In genomic region chr12:32380457-32380856, GRCm38 (mm10) we compare ENCODE assay signal across 10 mouse cellular contexts. TPM values are rescaled to one million over a fixed set of nuclear protein-coding genes. Genes with fewer than 3 reads are reported as not detected.
DNase-seq lines count a peak whose midpoint lies in the region; ATAC-seq and TF ChIP-seq lines count a peak whose summit lies in the region.
"Had no signal": no experiment of that assay in that cellular context is flagged by ENCODE, and none has a peak within 500 bp of the region (broad histone marks: within the 10 kb centered on the region; RNA-seq: fewer than 3 reads in every experiment).

No protein-coding gene starts in this region.

- no peak for ATAC-seq in heart, embryonic 15.5 days (replicated peaks; ENCODE audit: insufficient number of reproducible peaks, insufficient read depth, low FRiP score, low read depth)
- no peak for ATAC-seq in hindbrain, embryonic 11.5 days (ENCODE audit: low FRiP score)

- H3K9me3 ChIP-seq in heart, embryonic 15.5 days (replicated peaks) = no peaks in the 10 kb centered on the region
- H3K9me3 ChIP-seq in hindbrain, embryonic 11.5 days (ENCODE audit: control insufficient read depth, low read length) = no peaks in the 10 kb centered on the region
- H3K9me3 ChIP-seq in midbrain, embryonic 10.5 days (replicated peaks) = no peaks in the 10 kb centered on the region

- H3K4me2 ChIP-seq in heart, embryonic 15.5 days = peak overlapping the region; percentile 77
- H3K4me2 ChIP-seq in hindbrain, embryonic 11.5 days (replicated peaks; ENCODE audit: low read depth, low read length) = peak overlapping the region; percentile 41

- no peaks in the 10 kb centered on the region for H3K36me3 ChIP-seq in heart, embryonic 15.5 days
- H3K36me3 ChIP-seq in hindbrain, embryonic 11.5 days (ENCODE audit: control insufficient read depth, insufficient read depth, low read length) = no peaks in the 10 kb centered on the region
- peaks cover 7% of the 10 kb centered on the region for H3K36me3 ChIP-seq in midbrain, embryonic 10.5 days

- H3K27me3 ChIP-seq in heart, embryonic 15.5 days = no peaks in the 10 kb centered on the region
- H3K27me3 ChIP-seq in hindbrain, embryonic 11.5 days (ENCODE audit: control insufficient read depth, insufficient read depth, low read length) = no peaks in the 10 kb centered on the region
- H3K27me3 ChIP-seq in midbrain, embryonic 10.5 days (ENCODE audit: low read depth, poor library complexity, severe bottlenecking) = no peaks in the 10 kb centered on the region

- no peak overlapping the region for H3K9ac ChIP-seq in heart, embryonic 15.5 days
- no peak overlapping the region for H3K9ac ChIP-seq in hindbrain, embryonic 11.5 days (ENCODE audit: low read depth, low read length)

- no peak overlapping the region for H3K27ac ChIP-seq in heart, embryonic 15.5 days
- no peak overlapping the region for H3K27ac ChIP-seq in bone marrow, adult 2 months (ENCODE audit: control insufficient read depth, insufficient read depth, low read depth, low read length, poor library complexity)
- H3K27ac ChIP-seq in hindbrain, embryonic 11.5 days (ENCODE audit: low read depth, low read length) = no peak overlapping the region
- no peak overlapping the region for H3K27ac ChIP-seq in midbrain, embryonic 10.5 days (replicated peaks)

- no peak for DNase-seq in heart, adult 18-20 months
- DNase-seq in hindbrain, embryonic 11.5 days (ENCODE audit: low spot score) = no peak
- DNase-seq in midbrain, embryonic 10.5 days (ENCODE audit: low spot score) = no peak
- DNase-seq in right cerebral cortex, postnatal 36 days (ENCODE audit: low spot score in 2 of 2) = no peak
- DNase-seq in right cerebral cortex, postnatal 14 days = no peak
- DNase-seq in thymus, postnatal 4 days = no peak
- DNase-seq: cerebellum, adult 11 months; kidney, postnatal 4 days had no signal

- no peak for TF ChIP-seq CTCF in bone marrow, adult 2 months (IDR thresholded peaks at IDR 0.05; ENCODE audit: control insufficient read depth, insufficient read depth, low read length)

- H3K4me3 ChIP-seq in heart, embryonic 15.5 days = peak overlapping the region; percentile 37
- H3K4me3 ChIP-seq in bone marrow, adult 2 months (replicated peaks; ENCODE audit: control insufficient read depth, low read depth, low read length) = peak overlapping the region; percentile 49
- H3K4me3 ChIP-seq in hindbrain, embryonic 11.5 days (ENCODE audit: low read depth, low read length) = no peak overlapping the region; the same call in 1 of the 2 replicates
- H3K4me3 ChIP-seq in midbrain, embryonic 10.5 days = peak overlapping the region; percentile 82

- no peak for TF ChIP-seq POLR2A in bone marrow, adult 2 months (IDR thresholded peaks at IDR 0.05; ENCODE audit: borderline replicate concordance, control insufficient read depth, low read depth, low read length)

- WGBS in heart, embryonic 15.5 days = 69% methylated on average over 3 of the region's 3 CpGs
- WGBS in bone marrow, adult 2 months = 60% methylated on average over 3 of the region's 3 CpGs
- WGBS in hindbrain, embryonic 11.5 days = 66% methylated on average over 3 of the region's 3 CpGs
- WGBS in midbrain, embryonic 10.5 days = 78% methylated on average over 3 of the region's 3 CpGs

- H3K4me1 ChIP-seq in heart, embryonic 15.5 days (replicated peaks) = peaks cover 13% of the 10 kb centered on the region
- no peaks in the 10 kb centered on the region; the same call in 1 of the 2 replicates for H3K4me1 ChIP-seq in bone marrow, adult 2 months (ENCODE audit: control insufficient read depth, insufficient read depth, low read length)
- H3K4me1 ChIP-seq in hindbrain, embryonic 11.5 days (replicated peaks; ENCODE audit: control insufficient read depth, insufficient read depth, low read length) = no peaks in the 10 kb centered on the region
- H3K4me1 ChIP-seq in midbrain, embryonic 10.5 days = peaks cover 23% of the 10 kb centered on the region

RNA-seq across cellular contexts. Expression of gene Ccdc71l, which starts 2.0 kb away (rescaled TPM):
- polyA plus RNA-seq in heart, embryonic 15.5 days (2015; fragmentation: Nextera tagmentation; extraction: Ambion mirVana) = 2.6 and 3.2 TPM in 2 replicates
- total RNA-seq in heart, adult 18-20 months (2021) = 10 to 100 TPM; 11.0 to 11.2 TPM
- 10.7 and 16.6 TPM in 2 replicates for polyA plus RNA-seq in bone marrow, adult 2 months (2011; ENCODE audit: insufficient read depth, insufficient read length, low replicate concordance, missing spikeins)
- 6.2 and 6.8 TPM in 2 replicates for polyA plus RNA-seq in hindbrain, embryonic 11.5 days (2014; fragmentation: Nextera tagmentation; extraction: Ambion mirVana)
- polyA plus RNA-seq in midbrain, embryonic 10.5 days (2016; fragmentation: Nextera tagmentation; extraction: Ambion mirVana) = 1.7 and 2.1 TPM in 2 replicates
